Comparison of ENCODE assay signal across 17 mouse cellular contexts in the genomic region with DNA sequence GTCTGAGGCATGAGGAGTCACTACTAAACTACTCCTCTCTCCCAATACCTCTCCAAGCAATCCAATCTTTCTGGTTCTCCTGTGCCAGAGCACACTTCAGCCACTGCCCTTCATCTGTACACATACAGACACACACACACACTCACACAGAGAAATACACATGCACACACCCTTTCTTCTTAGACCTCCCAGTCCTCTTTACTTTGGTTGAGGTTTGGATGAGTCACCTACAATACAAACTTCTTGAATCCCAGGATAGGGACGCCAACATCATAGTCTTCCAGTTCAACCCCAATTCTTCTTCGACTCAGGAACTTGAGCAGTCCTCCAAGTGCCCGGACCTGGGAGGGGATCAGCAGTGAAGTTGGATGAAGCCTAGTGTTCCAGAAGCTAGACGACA. TPM values are rescaled to one million over a fixed set of nuclear protein-coding genes. Genes with fewer than 3 reads are reported as not detected.
DNase-seq lines count a peak whose midpoint lies in the region; ATAC-seq and TF ChIP-seq lines count a peak whose summit lies in the region.
"Had no signal": no experiment of that assay in that cellular context is flagged by ENCODE, and none has a peak within 500 bp of the region (broad histone marks: within the 10 kb centered on the region; RNA-seq: fewer than 3 reads in every experiment).

No protein-coding gene starts in this region.

- peaks cover 40% of the 10 kb centered on the region for H3K4me1 ChIP-seq in forebrain, embryonic 10.5 days
- H3K4me1 ChIP-seq in forebrain, embryonic 16.5 days (replicated peaks; ENCODE audit: control insufficient read depth, insufficient read depth, low read length) = peaks cover 8% of the 10 kb centered on the region
- H3K4me1 ChIP-seq in kidney, embryonic 14.5 days (ENCODE audit: control insufficient read depth, insufficient read depth, low read length) = peaks cover 22% of the 10 kb centered on the region
- peaks cover 41% of the 10 kb centered on the region for H3K4me1 ChIP-seq in embryonic facial prominence, embryonic 10.5 days
- H3K4me1 ChIP-seq in liver, postnatal 0 days (ENCODE audit: insufficient read depth) = peaks cover 50% of the 10 kb centered on the region
- no peaks in the 10 kb centered on the region for H3K4me1 ChIP-seq in hindbrain, embryonic 11.5 days (replicated peaks; ENCODE audit: control insufficient read depth, insufficient read depth, low read length)

- ATAC-seq in forebrain, embryonic 16.5 days = no peak
- no peak for ATAC-seq in kidney, embryonic 14.5 days (ENCODE audit: low FRiP score, low TSS enrichment)
- ATAC-seq in liver, postnatal 0 days = no peak
- no peak for ATAC-seq in hindbrain, embryonic 11.5 days (ENCODE audit: low FRiP score)

- no peak overlapping the region for H3K9ac ChIP-seq in forebrain, embryonic 16.5 days (replicated peaks; ENCODE audit: low read depth, low read length)
- H3K9ac ChIP-seq in kidney, embryonic 14.5 days (ENCODE audit: low read depth, low read length) = no peak overlapping the region
- no peak overlapping the region for H3K9ac ChIP-seq in liver, postnatal 0 days (replicated peaks)
- H3K9ac ChIP-seq in hindbrain, embryonic 11.5 days (ENCODE audit: low read depth, low read length) = no peak overlapping the region
- H3K9ac ChIP-seq: limb, embryonic 12.5 days; neural tube, embryonic 15.5 days had no signal

- TF ChIP-seq EP300 in liver, postnatal 0 days (IDR thresholded peaks at IDR 0.05; ENCODE audit: low read depth) = no peak

- no peaks in the 10 kb centered on the region for H3K9me3 ChIP-seq in forebrain, embryonic 10.5 days
- no peaks in the 10 kb centered on the region for H3K9me3 ChIP-seq in forebrain, embryonic 16.5 days (ENCODE audit: control insufficient read depth, low read length)
- no peaks in the 10 kb centered on the region for H3K9me3 ChIP-seq in kidney, embryonic 14.5 days (ENCODE audit: control insufficient read depth, low read length)
- no peaks in the 10 kb centered on the region for H3K9me3 ChIP-seq in embryonic facial prominence, embryonic 10.5 days
- H3K9me3 ChIP-seq in liver, postnatal 0 days (ENCODE audit: low read length) = no peaks in the 10 kb centered on the region
- H3K9me3 ChIP-seq in hindbrain, embryonic 11.5 days (ENCODE audit: control insufficient read depth, low read length) = no peaks in the 10 kb centered on the region
- H3K9me3 ChIP-seq: limb, embryonic 12.5 days; neural tube, embryonic 15.5 days had no signal

- H3K27ac ChIP-seq in forebrain, embryonic 10.5 days = 0 out of 2 replicates have a peak overlapping the region, but pooled peaks have one; percentile 35
- H3K27ac ChIP-seq in forebrain, embryonic 16.5 days (ENCODE audit: low read length) = no peak overlapping the region
- H3K27ac ChIP-seq in kidney, embryonic 14.5 days (ENCODE audit: low read depth, low read length) = peak overlapping the region; percentile 62; the same call in 1 of the 2 replicates
- no peak overlapping the region for H3K27ac ChIP-seq in embryonic facial prominence, embryonic 10.5 days (replicated peaks)
- peak overlapping the region; percentile 94; the same call in 1 of the 2 replicates for H3K27ac ChIP-seq in liver, postnatal 0 days (ENCODE audit: low read depth)
- H3K27ac ChIP-seq in hindbrain, embryonic 11.5 days (ENCODE audit: low read depth, low read length) = no peak overlapping the region
- H3K27ac ChIP-seq: limb, embryonic 12.5 days; neural tube, embryonic 15.5 days had no signal

- no peak for DNase-seq in forebrain, embryonic 10.5 days (ENCODE audit: extremely low spot score, low spot score)
- DNase-seq in kidney, postnatal 36 days = no peak
- DNase-seq in embryonic facial prominence, embryonic 10.5 days (ENCODE audit: low spot score) = no peak
- DNase-seq in liver, postnatal 0 days = no peak
- no peak for DNase-seq in adrenal gland, adult 8-10 months
- no peak for DNase-seq in hindbrain, embryonic 11.5 days (ENCODE audit: low spot score)
- DNase-seq: cerebellum, adult 18-20 months; kidney, adult 8-10 months; right cerebral cortex, adult 18-20 months; thymus, adult 2 months had no signal

- WGBS in forebrain, embryonic 10.5 days = 89% methylated on average over 4 of the region's 4 CpGs
- WGBS in forebrain, embryonic 16.5 days = 88% methylated on average over 4 of the region's 4 CpGs
- WGBS in kidney, embryonic 14.5 days = 78% methylated on average over 4 of the region's 4 CpGs
- 87% methylated on average over 4 of the region's 4 CpGs for WGBS in embryonic facial prominence, embryonic 10.5 days
- 77% methylated on average over 4 of the region's 4 CpGs for WGBS in liver, postnatal 0 days (ENCODE audit: insufficient replicate concordance)
- WGBS in hindbrain, embryonic 11.5 days = 89% methylated on average over 4 of the region's 4 CpGs

- H3K4me2 ChIP-seq in forebrain, embryonic 16.5 days (ENCODE audit: low read length) = no peak overlapping the region
- H3K4me2 ChIP-seq in kidney, embryonic 14.5 days (replicated peaks; ENCODE audit: low read depth, low read length) = no peak overlapping the region
- H3K4me2 ChIP-seq in liver, postnatal 0 days (ENCODE audit: low read depth, low read length) = 0 out of 2 replicates have a peak overlapping the region, but pooled peaks have one; percentile 99
- no peak overlapping the region for H3K4me2 ChIP-seq in hindbrain, embryonic 11.5 days (replicated peaks; ENCODE audit: low read depth, low read length)
- H3K4me2 ChIP-seq: limb, embryonic 12.5 days; neural tube, embryonic 15.5 days had no signal

- H3K4me3 ChIP-seq in forebrain, embryonic 10.5 days = no peak overlapping the region
- H3K4me3 ChIP-seq in forebrain, embryonic 16.5 days (replicated peaks; ENCODE audit: low read length) = no peak overlapping the region
- no peak overlapping the region for H3K4me3 ChIP-seq in kidney, embryonic 14.5 days (ENCODE audit: low read length)
- H3K4me3 ChIP-seq in embryonic facial prominence, embryonic 10.5 days = 0 out of 2 replicates have a peak overlapping the region, but pooled peaks have one; percentile 17
- H3K4me3 ChIP-seq in liver, postnatal 0 days (ENCODE audit: low read depth, low read length) = no peak overlapping the region
- no peak overlapping the region for H3K4me3 ChIP-seq in hindbrain, embryonic 11.5 days (ENCODE audit: low read depth, low read length)
- H3K4me3 ChIP-seq: limb, embryonic 12.5 days; neural tube, embryonic 15.5 days had no signal

- no peak for TF ChIP-seq CTCF in liver, postnatal 0 days (IDR thresholded peaks at IDR 0.05; ENCODE audit: low read depth)

- H3K27me3 ChIP-seq in forebrain, embryonic 10.5 days (ENCODE audit: poor library complexity, severe bottlenecking) = no peaks in the 10 kb centered on the region
- H3K27me3 ChIP-seq in forebrain, embryonic 16.5 days (replicated peaks; ENCODE audit: control insufficient read depth, insufficient read depth, low read length) = no peaks in the 10 kb centered on the region
- no peaks in the 10 kb centered on the region for H3K27me3 ChIP-seq in kidney, embryonic 14.5 days (ENCODE audit: control insufficient read depth, insufficient read depth, low read length)
- H3K27me3 ChIP-seq in embryonic facial prominence, embryonic 10.5 days (replicated peaks; ENCODE audit: low read depth, poor library complexity, severe bottlenecking) = peaks cover 7% of the 10 kb centered on the region; the same call in 1 of the 2 replicates
- H3K27me3 ChIP-seq in liver, postnatal 0 days (ENCODE audit: insufficient read depth, low read length) = no peaks in the 10 kb centered on the region
- no peaks in the 10 kb centered on the region for H3K27me3 ChIP-seq in hindbrain, embryonic 11.5 days (ENCODE audit: control insufficient read depth, insufficient read depth, low read length)
- H3K27me3 ChIP-seq: limb, embryonic 12.5 days; neural tube, embryonic 15.5 days had no signal

- H3K36me3 ChIP-seq in forebrain, embryonic 10.5 days (replicated peaks) = no peaks in the 10 kb centered on the region
- no peaks in the 10 kb centered on the region for H3K36me3 ChIP-seq in forebrain, embryonic 16.5 days (ENCODE audit: control insufficient read depth, insufficient read depth)
- H3K36me3 ChIP-seq in kidney, embryonic 14.5 days (ENCODE audit: control insufficient read depth, insufficient read depth, low read length) = no peaks in the 10 kb centered on the region
- H3K36me3 ChIP-seq in embryonic facial prominence, embryonic 10.5 days (replicated peaks) = no peaks in the 10 kb centered on the region
- no peaks in the 10 kb centered on the region for H3K36me3 ChIP-seq in liver, postnatal 0 days (replicated peaks; ENCODE audit: insufficient read depth, low read length)
- no peaks in the 10 kb centered on the region for H3K36me3 ChIP-seq in hindbrain, embryonic 11.5 days (ENCODE audit: control insufficient read depth, insufficient read depth, low read length)
- H3K36me3 ChIP-seq: limb, embryonic 12.5 days; neural tube, embryonic 15.5 days had no signal

RNA-seq across cellular contexts. Expression of a gene that starts 2.8 kb away (rescaled TPM):
- polyA plus RNA-seq in forebrain, embryonic 10.5 days (2016; fragmentation: Nextera tagmentation; extraction: Ambion mirVana) = 4.3 and 5.1 TPM in 2 replicates
- polyA plus RNA-seq in forebrain, embryonic 16.5 days (2015; fragmentation: Nextera tagmentation; extraction: Ambion mirVana) = 3.1 and 3.4 TPM in 2 replicates
- 4.9 and 5.9 TPM in 2 replicates for polyA plus RNA-seq in kidney, embryonic 14.5 days (2014; fragmentation: Nextera tagmentation; extraction: Ambion mirVana)
- 3.9 and 4.4 TPM in 2 replicates for polyA plus RNA-seq in embryonic facial prominence, embryonic 10.5 days (2016; fragmentation: Nextera tagmentation; extraction: Ambion mirVana)
- polyA plus RNA-seq in liver, postnatal 0 days (2015; fragmentation: Nextera tagmentation; extraction: Ambion mirVana) = 3.8 and 4.2 TPM in 2 replicates
- 1 to 10 TPM in 3 of 4 experiments, under 1 TPM in 1; 0.73 to 4.0 (median 2.2) TPM for total RNA-seq in adrenal gland, adult 8-10 months (2022)
- polyA plus RNA-seq in hindbrain, embryonic 11.5 days (2014; fragmentation: Nextera tagmentation; extraction: Ambion mirVana) = 3.1 and 4.2 TPM in 2 replicates

RNA-seq across cellular contexts. Expression of a gene that starts 6.0 kb away (rescaled TPM):
- polyA plus RNA-seq in forebrain, embryonic 10.5 days (2016; fragmentation: Nextera tagmentation; extraction: Ambion mirVana) = 174 and 179 TPM in 2 replicates
- polyA plus RNA-seq in forebrain, embryonic 16.5 days (2015; fragmentation: Nextera tagmentation; extraction: Ambion mirVana) = 79.3 and 85.5 TPM in 2 replicates
- 72.1 and 172 TPM in 2 replicates for polyA plus RNA-seq in kidney, embryonic 14.5 days (2014; fragmentation: Nextera tagmentation; extraction: Ambion mirVana)
- 190 and 191 TPM in 2 replicates for polyA plus RNA-seq in embryonic facial prominence, embryonic 10.5 days (2016; fragmentation: Nextera tagmentation; extraction: Ambion mirVana)
- polyA plus RNA-seq in liver, postnatal 0 days (2015; fragmentation: Nextera tagmentation; extraction: Ambion mirVana) = 98.6 and 102 TPM in 2 replicates
- total RNA-seq in adrenal gland, adult 8-10 months (2022) = 100 to 1,000 TPM in 2 of 4 experiments, 10 to 100 TPM in 2; 83.2 to 134 (median 113) TPM
- 45.6 and 85.1 TPM in 2 replicates for polyA plus RNA-seq in hindbrain, embryonic 11.5 days (2014; fragmentation: Nextera tagmentation; extraction: Ambion mirVana)

RNA-seq across cellular contexts. Expression of a gene that starts 15.0 kb away (rescaled TPM):
- 414 and 441 TPM in 2 replicates for polyA plus RNA-seq in forebrain, embryonic 10.5 days (2016; fragmentation: Nextera tagmentation; extraction: Ambion mirVana)
- polyA plus RNA-seq in forebrain, embryonic 16.5 days (2015; fragmentation: Nextera tagmentation; extraction: Ambion mirVana) = 484 and 489 TPM in 2 replicates
- 355 and 422 TPM in 2 replicates for polyA plus RNA-seq in kidney, embryonic 14.5 days (2014; fragmentation: Nextera tagmentation; extraction: Ambion mirVana)
- 482 and 503 TPM in 2 replicates for polyA plus RNA-seq in embryonic facial prominence, embryonic 10.5 days (2016; fragmentation: Nextera tagmentation; extraction: Ambion mirVana)
- 15.8 and 17.2 TPM in 2 replicates for polyA plus RNA-seq in liver, postnatal 0 days (2015; fragmentation: Nextera tagmentation; extraction: Ambion mirVana)
- 10 to 100 TPM; 12.4 to 29.5 (median 21.6) TPM for total RNA-seq in adrenal gland, adult 8-10 months (2022)
- polyA plus RNA-seq in hindbrain, embryonic 11.5 days (2014; fragmentation: Nextera tagmentation; extraction: Ambion mirVana) = 614 and 636 TPM in 2 replicates

RNA-seq across cellular contexts. Expression of a gene that starts 16.0 kb away (rescaled TPM):
- 3.0 and 4.1 TPM in 2 replicates for polyA plus RNA-seq in forebrain, embryonic 10.5 days (2016; fragmentation: Nextera tagmentation; extraction: Ambion mirVana)
- polyA plus RNA-seq in forebrain, embryonic 16.5 days (2015; fragmentation: Nextera tagmentation; extraction: Ambion mirVana) = 2.2 and 2.7 TPM in 2 replicates
- 6.6 and 10.9 TPM in 2 replicates for polyA plus RNA-seq in kidney, embryonic 14.5 days (2014; fragmentation: Nextera tagmentation; extraction: Ambion mirVana)
- 4.2 and 5.6 TPM in 2 replicates for polyA plus RNA-seq in embryonic facial prominence, embryonic 10.5 days (2016; fragmentation: Nextera tagmentation; extraction: Ambion mirVana)
- 3.3 and 4.1 TPM in 2 replicates for polyA plus RNA-seq in liver, postnatal 0 days (2015; fragmentation: Nextera tagmentation; extraction: Ambion mirVana)
- total RNA-seq in adrenal gland, adult 8-10 months (2022) = 1 to 10 TPM in 2 of 4 experiments, under 1 TPM in 2; 0.91 to 2.8 (median 0.99) TPM
- polyA plus RNA-seq in hindbrain, embryonic 11.5 days (2014; fragmentation: Nextera tagmentation; extraction: Ambion mirVana) = 3.0 and 4.0 TPM in 2 replicates
- total RNA-seq: hematopoietic stem cell, adult 5-6 weeks had no signal

RNA-seq across cellular contexts. Expression of a gene that starts 21.4 kb away (rescaled TPM):
- 0.25 TPM in 1 of 2 replicates, not detected in the other for polyA plus RNA-seq in forebrain, embryonic 10.5 days (2016; fragmentation: Nextera tagmentation; extraction: Ambion mirVana)
- polyA plus RNA-seq in forebrain, embryonic 16.5 days (2015; fragmentation: Nextera tagmentation; extraction: Ambion mirVana) = not detected in 2 replicates
- 0.20 and 0.30 TPM in 2 replicates for polyA plus RNA-seq in kidney, embryonic 14.5 days (2014; fragmentation: Nextera tagmentation; extraction: Ambion mirVana)
- 0.31 and 0.35 TPM in 2 replicates for polyA plus RNA-seq in embryonic facial prominence, embryonic 10.5 days (2016; fragmentation: Nextera tagmentation; extraction: Ambion mirVana)
- 0.32 and 0.49 TPM in 2 replicates for polyA plus RNA-seq in liver, postnatal 0 days (2015; fragmentation: Nextera tagmentation; extraction: Ambion mirVana)
- not detected for total RNA-seq in adrenal gland, adult 8-10 months (2022)
- 0.19 TPM in 1 of 2 replicates, not detected in the other for polyA plus RNA-seq in hindbrain, embryonic 11.5 days (2014; fragmentation: Nextera tagmentation; extraction: Ambion mirVana)
- total RNA-seq: hematopoietic stem cell, adult 5-6 weeks; layer of hippocampus, postnatal 10 days; megakaryocyte progenitor cell, adult 5-6 weeks had no signal
- polyA plus RNA-seq: limb, embryonic 12.5 days; neural tube, embryonic 15.5 days had no signal

Comparison
In these comparisons a context has a peak if more than half of its experiments do, and no peak if none do; other contexts are left out.
1. H3K27ac ChIP-seq: peak in forebrain, embryonic 10.5 days (single experiment), kidney, embryonic 14.5 days (single experiment) and liver, postnatal 0 days (single experiment); none in forebrain, embryonic 16.5 days (single experiment), embryonic facial prominence, embryonic 10.5 days (single experiment) and hindbrain, embryonic 11.5 days (single experiment).
2. RNA of a gene that starts 15.0 kb away (polyA plus RNA-seq): 614 to 636 TPM in hindbrain, embryonic 11.5 days, 482 to 503 TPM in embryonic facial prominence, embryonic 10.5 days, 484 to 489 TPM in forebrain, embryonic 16.5 days, 414 to 441 TPM in forebrain, embryonic 10.5 days and 355 to 422 TPM in kidney, embryonic 14.5 days; 15.8 to 17.2 TPM in liver, postnatal 0 days; every median in the first group is over 10 times any median in the second.